ENCODE assay signal across 9 mouse cellular contexts in genomic region chr5:92954323-92954722, GRCm38 (mm10).
DNase-seq lines count a peak whose midpoint lies in the region; ATAC-seq and TF ChIP-seq lines count a peak whose summit lies in the region.
"Had no signal": no experiment of that assay in that cellular context is flagged by ENCODE, and none has a peak within 500 bp of the region (broad histone marks: within the 10 kb centered on the region; RNA-seq: fewer than 3 reads in every experiment).

No protein-coding gene starts in this region.

- no peak overlapping the region for H3K27ac ChIP-seq in gastrocnemius, adult 2 months
- no peak overlapping the region for H3K27ac ChIP-seq in hindbrain, postnatal 0 days
- H3K27ac ChIP-seq: macrophage had no signal

- intact Hi-C loops in gastrocnemius, adult 2 months (cut with DNase I) = loop anchor here (1.0 kb wide), 1 partner anchor 226 kb away; no protein-coding TSS in a partner anchor

- no peaks in the 10 kb centered on the region for H3K9me3 ChIP-seq in hindbrain, postnatal 0 days (ENCODE audit: low read length)

- H3K36me3 ChIP-seq in hindbrain, postnatal 0 days (ENCODE audit: insufficient read depth, low read length) = no peaks in the 10 kb centered on the region

- no peak overlapping the region for H3K4me2 ChIP-seq in hindbrain, postnatal 0 days (ENCODE audit: low read depth, low read length)

- no peak overlapping the region for H3K4me3 ChIP-seq in gastrocnemius, adult 2 months
- no peak overlapping the region for H3K4me3 ChIP-seq in hindbrain, postnatal 0 days (ENCODE audit: low read length)

- WGBS in hindbrain, postnatal 0 days = 24% methylated on average over 10 of the region's 10 CpGs

- peak; percentile 86 for DNase-seq in adrenal gland, postnatal 14 days
- DNase-seq in cerebellum, postnatal 25 days = peak; percentile 81 to 90
- peak; percentile 73 for DNase-seq in gastrocnemius, adult 2 months
- peak; percentile 89 for DNase-seq in hindbrain, postnatal 0 days (ENCODE audit: low spot score)
- peak; percentile 53 to 81 for DNase-seq in layer of hippocampus, postnatal 25 days (ENCODE audit: extremely low spot score in 1 of 2, low spot score in 1 of 2)
- DNase-seq in right cerebral cortex, postnatal 4 days = peak; percentile 82

- H3K4me1 ChIP-seq in hindbrain, postnatal 0 days (ENCODE audit: insufficient read depth, low read length) = no peaks in the 10 kb centered on the region

- peak; percentile 61 for ATAC-seq in hindbrain, postnatal 0 days
- peak; percentile 76 for ATAC-seq in megakaryocyte progenitor cell, adult 5-6 weeks (replicated peaks; ENCODE audit: poor library complexity)
- no peak for ATAC-seq in megakaryocyte-erythroid progenitor cell, adult 5-6 weeks (replicated peaks; ENCODE audit: low FRiP score, low TSS enrichment, poor library complexity, severe bottlenecking)

- no peaks in the 10 kb centered on the region for H3K27me3 ChIP-seq in hindbrain, postnatal 0 days (ENCODE audit: insufficient read depth, low read length)

- no peak overlapping the region for H3K9ac ChIP-seq in hindbrain, postnatal 0 days (replicated peaks; ENCODE audit: low read length)

- peak; percentile 81 for TF ChIP-seq CTCF in gastrocnemius, adult 2 months (IDR thresholded peaks at IDR 0.05)
- TF ChIP-seq CTCF in hindbrain, postnatal 0 days (IDR thresholded peaks at IDR 0.05; ENCODE audit: low read depth) = peak; percentile 87
